Mouse (Mus musculus): ENCODE results near the gene Dpf2. TPM values are rescaled to one million over a fixed set of nuclear protein-coding genes. Genes with fewer than 3 reads are reported as not detected.
"Not testable (repeated sequence)": the region's sequence is repeated elsewhere in the genome, so short reads cannot be mapped to it uniquely, and the experiment has no call there.

Gene Dpf2
- polyA plus RNA-seq, 1 experiment from 2014 or later = 245 TPM

GRCm38 (mm10) chr19:5882079-5882478 is 30.7 kb downstream of the Dpf2 start:
- not testable (repeated sequence) for H3K27ac ChIP-seq (replicated peaks); H3K4me1 ChIP-seq; DNase-seq (ENCODE audit: low spot score); H3K4me3 ChIP-seq; H3K36me3 ChIP-seq; H3K9me3 ChIP-seq (replicated peaks); H3K27me3 ChIP-seq (ENCODE audit: low read depth, poor library complexity, severe bottlenecking)
- 89% methylated on average over 5 of the region's 5 CpGs for WGBS

- H3K36me3 ChIP-seq = no peaks in the 10 kb centered on the region
- 88% methylated on average over 6 of the region's 6 CpGs for WGBS
- H3K4me3 ChIP-seq = no peak overlapping the region
- no peaks in the 10 kb centered on the region for H3K27me3 ChIP-seq (ENCODE audit: low read depth, poor library complexity, severe bottlenecking)
- no peaks in the 10 kb centered on the region for H3K9me3 ChIP-seq (replicated peaks)
- H3K4me1 ChIP-seq = peaks cover 6% of the 10 kb centered on the region
- H3K27ac ChIP-seq (replicated peaks) = no peak overlapping the region
- no peak for DNase-seq (ENCODE audit: low spot score)
Observed at GRCm38 (mm10) chr19:5881155-5881554, 31.7 kb downstream of the Dpf2 start.

- Histone ChIP-seq H3K9me3 (replicated peaks) (no peaks in the 10 kb centered on the region), H3K27me3 (ENCODE audit: low read depth, poor library complexity, severe bottlenecking) (no peaks in the 10 kb centered on the region), H3K4me1 (peaks cover 15% of the 10 kb centered on the region), H3K36me3 (no peaks in the 10 kb centered on the region), H3K27ac (replicated peaks) (no peak overlapping the region), H3K4me3 (no peak overlapping the region)
- WGBS = 94% methylated on average over 7 of the region's 7 CpGs
- no peak for DNase-seq (ENCODE audit: low spot score)
Observed at GRCm38 (mm10) chr19:5879735-5880134, 33.1 kb downstream of the Dpf2 start.

- Histone ChIP-seq H3K27me3 (ENCODE audit: low read depth, poor library complexity, severe bottlenecking) (no peaks in the 10 kb centered on the region), H3K4me1 (peaks cover 23% of the 10 kb centered on the region), H3K4me3 (no peak overlapping the region), H3K36me3 (no peaks in the 10 kb centered on the region), H3K27ac (replicated peaks) (no peak overlapping the region), H3K9me3 (replicated peaks) (no peaks in the 10 kb centered on the region)
- DNase-seq (ENCODE audit: low spot score) = no peak
- 81% methylated on average over 3 of the region's 3 CpGs for WGBS
Observed at GRCm38 (mm10) chr19:5878916-5879315, 33.9 kb downstream of the Dpf2 start.

- Histone ChIP-seq H3K36me3 (no peaks in the 10 kb centered on the region), H3K27me3 (ENCODE audit: low read depth, poor library complexity, severe bottlenecking) (no peaks in the 10 kb centered on the region), H3K27ac (replicated peaks) (0 out of 2 replicates have a peak overlapping the region, but pooled peaks have one; percentile 24), H3K4me1 (peaks cover 29% of the 10 kb centered on the region), H3K9me3 (replicated peaks) (no peaks in the 10 kb centered on the region), H3K4me3 (0 out of 2 replicates have a peak overlapping the region, but pooled peaks have one; percentile 2)
- WGBS = 85% methylated on average over 7 of the region's 7 CpGs
- no peak for DNase-seq (ENCODE audit: low spot score)
Observed at GRCm38 (mm10) chr19:5878362-5878722, 34.5 kb downstream of the Dpf2 start.

GRCm38 (mm10) chr19:5877618-5878361 is 35.0 kb downstream of the Dpf2 start, which contains the start of gene Slc25a45:
Slc25a45 (plus strand) TSS chr19:5877808.
- Histone ChIP-seq H3K9me3 (replicated peaks) (no peaks in the 10 kb centered on the region), H3K36me3 (peaks cover 4% of the 10 kb centered on the region), H3K4me3 (0 out of 2 replicates have a peak within 1 kb of the TSS, but pooled peaks have one; percentile 2), H3K27ac (replicated peaks) (peak within 1 kb of the TSS; percentile 24; the same call in 1 of the 2 replicates), H3K4me1 (peaks cover 35% of the 10 kb centered on the region), H3K27me3 (ENCODE audit: low read depth, poor library complexity, severe bottlenecking) (no peaks in the 10 kb centered on the region)
- WGBS = 50% methylated on average over 15 of the region's 15 CpGs
- DNase-seq (ENCODE audit: low spot score) = peak; percentile 69

GRCm38 (mm10) chr19:5874969-5875480 is 37.8 kb downstream of the Dpf2 start, which contains the start of gene Frmd8:
Frmd8 (minus strand) TSS chr19:5875274.
- Histone ChIP-seq H3K4me1 (peaks cover 59% of the 10 kb centered on the region), H3K4me3 (peak within 1 kb of the TSS; percentile 83), H3K27me3 (ENCODE audit: low read depth, poor library complexity, severe bottlenecking) (no peaks in the 10 kb centered on the region), H3K9me3 (replicated peaks) (no peaks in the 10 kb centered on the region), H3K36me3 (peaks cover 25% of the 10 kb centered on the region), H3K27ac (replicated peaks) (peak within 1 kb of the TSS; percentile 88)
- under 1% methylated on average over 37 of the region's 37 CpGs for WGBS
- DNase-seq (ENCODE audit: low spot score) = peak; percentile 94

GRCm38 (mm10) chr19:5874391-5874968 is 38.3 kb downstream of the Dpf2 start:
- H3K4me3 ChIP-seq = peak overlapping the region; percentile 83
- peak overlapping the region; percentile 88 for H3K27ac ChIP-seq (replicated peaks)
- H3K36me3 ChIP-seq = peaks cover 30% of the 10 kb centered on the region
- no peak for DNase-seq (ENCODE audit: low spot score)
- WGBS = 12% methylated on average over 13 of the region's 13 CpGs
- no peaks in the 10 kb centered on the region for H3K27me3 ChIP-seq (ENCODE audit: low read depth, poor library complexity, severe bottlenecking)
- H3K4me1 ChIP-seq = peaks cover 59% of the 10 kb centered on the region
- no peaks in the 10 kb centered on the region for H3K9me3 ChIP-seq (replicated peaks)

GRCm38 (mm10) chr19:5872931-5873556 is 39.8 kb downstream of the Dpf2 start:
- WGBS = 91% methylated on average over 19 of the region's 19 CpGs
- Histone ChIP-seq H3K9me3 (replicated peaks) (no peaks in the 10 kb centered on the region), H3K36me3 (peaks cover 45% of the 10 kb centered on the region), H3K4me1 (peaks cover 59% of the 10 kb centered on the region), H3K27me3 (ENCODE audit: low read depth, poor library complexity, severe bottlenecking) (no peaks in the 10 kb centered on the region), H3K27ac (replicated peaks) (no peak overlapping the region), H3K4me3 (0 out of 2 replicates have a peak overlapping the region, but pooled peaks have one; percentile 9)
- DNase-seq (ENCODE audit: low spot score) = no peak

GRCm38 (mm10) chr19:5872528-5872927 is 40.3 kb downstream of the Dpf2 start:
- 0 out of 2 replicates have a peak overlapping the region, but pooled peaks have one; percentile 9 for H3K4me3 ChIP-seq
- DNase-seq (ENCODE audit: low spot score) = no peak
- no peaks in the 10 kb centered on the region for H3K27me3 ChIP-seq (ENCODE audit: low read depth, poor library complexity, severe bottlenecking)
- 94% methylated on average over 4 of the region's 4 CpGs for WGBS
- peaks cover 55% of the 10 kb centered on the region for H3K4me1 ChIP-seq
- no peak overlapping the region for H3K27ac ChIP-seq (replicated peaks)
- H3K9me3 ChIP-seq (replicated peaks) = no peaks in the 10 kb centered on the region
- H3K36me3 ChIP-seq = peaks cover 50% of the 10 kb centered on the region

GRCm38 (mm10) chr19:5871683-5872082 is 41.1 kb downstream of the Dpf2 start:
- Histone ChIP-seq H3K4me1 (peaks cover 54% of the 10 kb centered on the region), H3K4me3 (peak overlapping the region; percentile 32), H3K27ac (replicated peaks) (peak overlapping the region; percentile 81)

GRCm38 (mm10) chr19:5871273-5871672 is 41.5 kb downstream of the Dpf2 start:
- DNase-seq (ENCODE audit: low spot score) = peak; percentile 60
- Histone ChIP-seq H3K27me3 (ENCODE audit: low read depth, poor library complexity, severe bottlenecking) (no peaks in the 10 kb centered on the region), H3K9me3 (replicated peaks) (no peaks in the 10 kb centered on the region), H3K4me3 (peak overlapping the region; percentile 32), H3K4me1 (peaks cover 54% of the 10 kb centered on the region), H3K27ac (replicated peaks) (peak overlapping the region; percentile 81), H3K36me3 (peaks cover 62% of the 10 kb centered on the region)
- 17% methylated on average over 7 of the region's 7 CpGs for WGBS

More at GRCm38 (mm10) chr19:5871683-5872082, 41.1 kb downstream of the Dpf2 start:
- Histone ChIP-seq H3K27me3 (ENCODE audit: low read depth, poor library complexity, severe bottlenecking) (no peaks in the 10 kb centered on the region), H3K9me3 (replicated peaks) (no peaks in the 10 kb centered on the region), H3K36me3 (peaks cover 58% of the 10 kb centered on the region)
- DNase-seq (ENCODE audit: low spot score) = no peak
- 72% methylated on average over 6 of the region's 6 CpGs for WGBS
